Mouse (Mus musculus): Measurements from ENCODE around the gene Sppl3.

Gene Sppl3

GRCm38 (mm10) chr5:115129328-115129727, 118.4 kb downstream of the Sppl3 start:
- in situ Hi-C loops (cut with MboI; ENCODE audit: low pct_unique_long_range_greater_than_20kb in 1 of 2, low sequenced_read_pairs in 2 of 2, unreplicated experiment in 1 of 2): no loop called here

DNA sequence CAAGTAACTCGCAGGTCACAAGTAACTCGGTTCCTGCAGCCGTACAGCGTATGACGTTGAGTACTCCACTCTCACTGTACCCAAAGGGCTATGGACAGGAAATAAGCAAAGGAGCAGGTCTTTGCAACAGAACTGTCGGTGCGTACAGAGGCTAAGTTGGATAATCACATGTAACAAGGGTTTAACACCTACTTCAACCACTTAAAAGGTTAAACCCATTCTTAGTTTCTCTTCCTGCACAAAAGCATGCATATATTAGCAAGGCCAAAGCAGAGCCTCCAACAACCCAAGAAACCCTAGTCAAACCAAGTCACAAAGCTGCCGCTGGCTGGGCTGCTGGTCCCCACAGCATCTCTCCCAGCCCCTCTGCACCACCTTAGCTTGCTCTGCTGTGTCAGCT, 121.5 kb downstream of the Sppl3 start:
- in situ Hi-C loops (cut with MboI; ENCODE audit: low pct_unique_long_range_greater_than_20kb in 1 of 2, low sequenced_read_pairs in 2 of 2, unreplicated experiment in 1 of 2): no loop called here

DNA sequence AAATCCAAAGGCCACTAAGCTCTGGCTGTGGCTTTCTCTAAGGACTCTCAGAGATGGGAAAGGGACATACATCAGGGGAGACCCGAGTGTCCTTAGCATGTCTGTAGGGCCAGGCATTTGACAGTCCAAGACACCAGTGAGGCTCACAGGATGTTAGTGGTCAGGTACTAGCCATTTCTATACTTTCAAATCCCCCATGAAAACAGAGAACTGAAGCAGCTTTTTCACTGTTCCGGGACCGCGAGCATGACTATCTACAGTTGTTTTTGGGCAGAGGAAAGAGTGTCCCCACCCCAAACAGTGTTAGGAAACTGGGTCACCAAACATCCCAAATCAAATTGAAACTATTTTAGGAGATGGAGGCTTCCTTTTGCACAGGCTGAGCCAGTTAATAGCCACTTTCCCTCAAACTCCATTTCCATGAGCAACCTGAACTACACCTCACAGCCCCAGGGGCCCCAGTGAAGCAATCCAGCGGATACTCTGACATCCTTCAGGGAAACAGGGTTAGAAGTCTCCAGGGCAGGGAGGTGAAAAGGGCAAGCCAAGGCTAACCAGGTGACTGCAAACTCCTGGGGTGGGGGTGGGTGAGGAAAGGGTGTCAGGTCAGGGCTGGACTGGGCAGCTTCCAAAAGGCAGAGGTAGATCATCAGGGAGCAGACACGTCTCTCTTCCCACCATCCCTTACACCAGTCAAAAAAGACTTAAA, 122.6 kb downstream of the Sppl3 start:
- in situ Hi-C loops (cut with MboI; ENCODE audit: low pct_unique_long_range_greater_than_20kb in 1 of 2, low sequenced_read_pairs in 2 of 2, unreplicated experiment in 1 of 2): no loop called here

GRCm38 (mm10) chr5:115134234-115135165, 123.6 kb downstream of the Sppl3 start, which contains the start of gene Unc119b:
Gene Unc119b, minus strand, starts transcription at chr5:115134975.
- in situ Hi-C loops (cut with MboI; ENCODE audit: low pct_unique_long_range_greater_than_20kb in 1 of 2, low sequenced_read_pairs in 2 of 2, unreplicated experiment in 1 of 2): no loop called here

GRCm38 (mm10) chr5:115139124-115139523, 128.2 kb downstream of the Sppl3 start:
- in situ Hi-C loops (cut with MboI; ENCODE audit: low pct_unique_long_range_greater_than_20kb in 1 of 2, low sequenced_read_pairs in 2 of 2, unreplicated experiment in 1 of 2): no loop called here

- in situ Hi-C loops (cut with MboI; ENCODE audit: low pct_unique_long_range_greater_than_20kb in 1 of 2, low sequenced_read_pairs in 2 of 2, unreplicated experiment in 1 of 2): no loop called here
Measured at GRCm38 (mm10) chr5:115140726-115141125, 129.8 kb downstream of the Sppl3 start.

DNA sequence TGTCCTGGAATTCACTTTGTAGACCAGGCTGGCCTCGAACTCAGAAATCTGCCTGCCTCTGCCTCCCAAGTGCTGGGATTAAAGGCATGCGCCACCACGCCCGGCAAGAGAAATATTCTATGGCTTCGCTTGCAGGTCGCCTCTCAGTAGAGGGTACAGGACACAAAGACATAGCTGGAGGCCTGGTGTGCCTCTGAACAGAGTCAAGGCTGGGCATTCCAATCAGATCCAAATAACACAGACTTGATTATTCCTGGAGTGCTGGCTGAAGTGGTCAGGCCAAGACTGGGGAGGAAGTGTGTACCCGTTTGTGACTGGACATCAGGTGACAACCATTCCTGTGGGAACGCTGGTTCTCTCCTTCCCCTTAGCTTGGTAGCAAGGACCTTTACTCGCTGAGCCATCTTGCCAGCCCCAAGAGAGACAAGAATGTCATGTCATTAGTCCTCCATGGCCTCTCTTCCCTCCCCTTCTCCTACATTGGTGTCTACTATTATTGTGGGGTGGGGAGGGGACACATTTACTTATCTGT, 131.3 kb downstream of the Sppl3 start:
- in situ Hi-C loops (cut with MboI; ENCODE audit: low pct_unique_long_range_greater_than_20kb in 1 of 2, low sequenced_read_pairs in 2 of 2, unreplicated experiment in 1 of 2): no loop called here

DNA sequence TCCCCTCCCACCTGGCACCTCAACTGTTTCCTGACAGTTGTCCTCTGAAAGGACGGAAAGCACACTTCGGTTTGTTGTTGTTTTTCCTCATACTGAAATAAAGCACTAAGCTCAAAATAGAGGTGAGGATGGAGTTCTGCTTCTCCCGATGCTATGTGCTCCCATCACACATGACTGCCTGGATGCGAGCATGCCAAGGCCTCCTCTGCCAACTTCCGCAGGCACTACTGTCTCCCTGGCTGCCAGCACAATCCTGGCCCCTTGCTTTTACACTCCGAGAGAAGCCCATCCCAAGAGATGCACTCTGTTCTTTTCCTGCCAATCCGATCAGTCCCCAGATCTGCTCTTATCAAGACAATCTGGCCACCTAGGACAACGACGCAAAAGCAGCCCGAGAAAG, 132.6 kb downstream of the Sppl3 start:
- in situ Hi-C loops (cut with MboI; ENCODE audit: low pct_unique_long_range_greater_than_20kb in 1 of 2, low sequenced_read_pairs in 2 of 2, unreplicated experiment in 1 of 2): no loop called here

- in situ Hi-C loops (cut with MboI; ENCODE audit: low pct_unique_long_range_greater_than_20kb in 1 of 2, low sequenced_read_pairs in 2 of 2, unreplicated experiment in 1 of 2): no loop called here
Measured at GRCm38 (mm10) chr5:115144471-115144870, 133.5 kb downstream of the Sppl3 start.

GRCm38 (mm10) chr5:115145253-115145968, 134.5 kb downstream of the Sppl3 start:
- in situ Hi-C loops (cut with MboI; ENCODE audit: low pct_unique_long_range_greater_than_20kb in 1 of 2, low sequenced_read_pairs in 2 of 2, unreplicated experiment in 1 of 2): no loop called here

DNA sequence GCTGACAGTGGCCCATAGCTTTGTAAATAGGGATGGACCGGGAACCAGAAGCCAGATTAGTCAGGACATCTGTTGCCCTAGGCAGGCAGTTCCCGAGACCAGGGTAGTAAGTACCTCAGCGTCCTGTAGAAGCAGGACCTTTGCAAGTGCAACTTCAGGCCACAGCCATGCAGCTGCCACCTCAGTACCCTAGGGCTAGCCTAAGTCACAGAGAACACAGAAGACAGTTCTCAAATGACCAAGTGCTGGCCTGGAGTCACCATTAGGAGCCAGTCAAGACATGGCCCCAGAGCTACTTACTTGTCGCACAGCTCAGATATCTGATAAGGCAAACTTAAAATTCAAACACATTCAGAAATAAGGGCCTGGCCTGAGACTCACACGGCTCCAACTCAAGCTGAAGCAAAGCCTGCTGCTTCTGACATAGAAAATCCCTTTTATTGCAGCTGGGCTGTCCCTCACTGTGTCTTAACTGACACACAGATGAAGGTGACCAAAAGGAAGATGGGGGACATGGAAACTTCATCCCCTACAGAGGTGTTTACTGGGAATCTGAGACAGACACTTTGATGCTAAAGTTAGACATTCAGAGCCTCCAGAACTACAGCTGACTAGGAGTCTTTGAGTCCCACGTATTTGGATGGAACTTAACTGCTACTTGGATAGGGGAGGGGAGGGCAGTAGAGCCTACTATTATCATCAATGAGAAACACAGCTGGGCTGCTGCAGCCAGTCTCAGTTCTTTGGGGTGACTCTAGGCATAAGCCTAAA, 135.2 kb downstream of the Sppl3 start:
- in situ Hi-C loops (cut with MboI; ENCODE audit: low pct_unique_long_range_greater_than_20kb in 1 of 2, low sequenced_read_pairs in 2 of 2, unreplicated experiment in 1 of 2): no loop called here

DNA sequence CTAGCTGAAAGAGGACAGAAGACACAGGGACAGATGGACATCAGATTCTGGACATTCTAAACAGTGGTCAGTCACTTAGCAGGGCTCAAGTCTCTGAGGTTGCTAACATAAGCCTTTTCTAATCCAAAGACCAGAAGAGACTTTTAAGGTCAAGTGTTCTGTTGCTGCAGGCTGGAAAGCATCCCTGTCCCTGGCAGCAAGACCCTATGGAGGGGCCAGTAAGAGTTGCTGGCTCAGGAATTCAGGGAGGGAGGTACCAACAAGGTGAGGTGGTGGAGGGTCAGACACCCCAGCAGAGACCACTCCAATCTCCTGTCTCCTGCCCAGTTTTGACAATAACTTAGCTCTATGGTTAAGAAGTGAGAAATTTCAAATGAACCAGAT, 135.8 kb downstream of the Sppl3 start:
- in situ Hi-C loops (cut with MboI; ENCODE audit: low pct_unique_long_range_greater_than_20kb in 1 of 2, low sequenced_read_pairs in 2 of 2, unreplicated experiment in 1 of 2): no loop called here

GRCm38 (mm10) chr5:115147388-115147787, 136.5 kb downstream of the Sppl3 start:
- in situ Hi-C loops (cut with MboI; ENCODE audit: low pct_unique_long_range_greater_than_20kb in 1 of 2, low sequenced_read_pairs in 2 of 2, unreplicated experiment in 1 of 2): no loop called here

DNA sequence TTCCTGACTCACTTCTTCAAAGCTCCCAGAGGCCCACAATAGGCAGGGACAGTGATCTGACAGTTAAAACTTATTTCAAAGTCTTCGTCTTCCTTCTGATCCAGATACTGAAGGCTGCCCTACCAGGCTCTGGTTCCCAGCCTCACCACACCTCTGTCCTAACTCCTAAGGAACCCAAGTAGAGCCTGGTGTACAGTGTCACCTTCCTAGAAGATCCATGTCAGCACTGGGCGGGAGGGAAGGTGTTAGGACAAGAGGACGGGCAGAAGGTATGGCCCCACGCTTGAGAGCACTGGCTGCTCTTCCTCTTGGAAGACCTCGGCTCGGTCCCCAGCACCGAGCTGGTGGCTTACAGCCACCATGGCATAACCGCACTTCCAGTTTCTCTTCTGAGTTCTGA, 137.4 kb downstream of the Sppl3 start:
- in situ Hi-C loops (cut with MboI; ENCODE audit: low pct_unique_long_range_greater_than_20kb in 1 of 2, low sequenced_read_pairs in 2 of 2, unreplicated experiment in 1 of 2): no loop called here
